Mouse (Mus musculus) liver, embryonic 18 days (tissue): ENCODE measurements around the gene Pex26. TPM values are rescaled to one million over a fixed set of nuclear protein-coding genes. Genes with fewer than 3 reads are reported as not detected.

Source experiments
- polyA plus RNA-seq: library from polyadenylated mRNA; depleted of rRNA; stranded (reverse); fragments of >200 nt; gene quantifications from 2 replicates; pipeline ENCODE4 v1.2.3, GENCODE M21; 2012; rRNA removed

Pex26 gene
- 8.3 and 12.4 TPM in 2 replicates for polyA plus RNA-seq

GRCm38 (mm10) chr6:121183414-121184173 lies at the start of gene Pex26:
Gene Pex26 (plus strand): TSS chr6:121183667.

DNA sequence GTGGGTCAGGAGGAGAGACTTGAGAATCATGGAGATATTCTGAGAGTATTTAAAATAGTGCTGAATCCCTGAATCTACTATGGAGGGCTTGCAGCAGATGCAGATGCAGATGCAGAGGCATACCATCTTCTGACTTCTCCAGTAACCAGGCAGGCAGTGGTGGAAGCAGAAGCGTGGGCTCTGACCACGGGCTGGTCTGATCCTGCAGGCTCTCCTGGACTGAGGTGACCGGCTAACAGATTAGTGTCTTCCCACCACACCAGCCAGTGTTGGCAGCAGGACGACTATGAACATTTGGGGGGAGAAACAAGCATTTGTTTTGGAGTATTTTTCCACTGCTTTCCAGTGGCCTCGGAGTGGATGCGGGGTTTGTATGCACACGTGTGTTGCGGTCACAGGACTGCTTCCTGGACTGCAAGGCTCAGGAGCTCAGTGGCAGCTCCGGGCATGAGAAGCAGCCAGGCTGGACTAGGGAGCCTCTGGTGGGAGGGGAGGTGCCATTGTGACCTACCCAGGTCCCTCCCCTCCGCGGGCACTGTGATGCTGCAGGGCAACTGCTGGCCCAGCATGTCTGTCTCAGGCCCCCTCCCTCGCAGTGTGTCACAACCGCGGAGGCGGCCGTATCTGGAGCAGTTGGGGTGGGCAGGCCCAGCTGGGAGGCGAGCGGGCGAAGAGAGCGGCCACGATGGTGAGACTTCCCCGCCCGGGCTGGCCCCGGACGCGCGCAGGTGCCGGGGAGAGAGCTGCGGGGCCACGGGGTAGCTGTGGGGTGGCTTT lies 26.9 kb downstream of the Pex26 start, which contains the start of gene Tuba8:
Tuba8 (plus strand) TSS at position 548 of the 777 bp plus-strand sequence.

GRCm38 (mm10) chr6:121245127-121246036 lies 61.9 kb downstream of the Pex26 start, which contains the start of gene Usp18:
Gene Usp18 (plus strand): TSS chr6:121245906.

Other genes with a start within 250 kb of the Pex26 start
- gene Mical3, start 52.7 kb upstream of the Pex26 start, polyA plus RNA-seq, result 3.9 and 5.3 TPM in 2 replicates
- gene Tuba8, start 27.0 kb downstream of the Pex26 start, polyA plus RNA-seq, result 1.3 and 1.7 TPM in 2 replicates
- 24.0 and 29.4 TPM in 2 replicates for gene Usp18, start 62.2 kb downstream of the Pex26 start, polyA plus RNA-seq
- gene Slc6a13, start 116.6 kb downstream of the Pex26 start, polyA plus RNA-seq, result 45.2 and 50.8 TPM in 2 replicates
- 10.1 and 10.9 TPM in 2 replicates for gene Slc6a12, start 159.4 kb downstream of the Pex26 start, polyA plus RNA-seq